Mouse (Mus musculus): ENCODE measurements around the gene Mtrex. TPM values are rescaled to one million over a fixed set of nuclear protein-coding genes. Genes with fewer than 3 reads are reported as not detected.

Mtrex gene
- total RNA-seq, 1 experiment: 77.1 TPM

DNA sequence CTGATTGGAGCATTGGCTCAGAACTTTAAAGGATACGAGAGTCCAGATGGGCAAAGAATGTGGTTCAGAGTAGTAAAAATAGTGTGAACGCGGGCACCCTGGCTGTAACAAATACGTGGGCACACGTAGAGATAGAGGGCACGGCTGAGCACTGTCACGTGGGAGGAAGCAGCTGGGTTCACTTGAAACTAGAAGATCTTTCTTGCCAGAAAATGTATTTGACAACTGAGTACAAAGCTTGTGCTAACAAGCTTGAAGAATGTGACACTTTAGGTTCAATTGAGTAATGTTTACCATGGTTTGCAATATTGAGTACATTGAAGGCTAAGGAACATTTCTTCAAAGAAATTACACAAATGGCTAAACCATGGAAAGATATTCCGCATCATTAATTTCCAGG lies 10.9 kb upstream of the Mtrex start:
- Histone ChIP-seq H3K27ac (ENCODE audit: insufficient read depth, low read depth, low read length, poor library complexity, severe bottlenecking) (no peak overlapping the region), H3K4me1 (ENCODE audit: control insufficient read depth in 2 of 2, insufficient read depth in 2 of 2, low read length in 2 of 2, poor library complexity in 1 of 2) (no peaks in the 10 kb centered on the region), H3K9ac (ENCODE audit: insufficient read depth, low read depth, low read length, poor library complexity, severe bottlenecking) (no peak overlapping the region), H3K36me3 (ENCODE audit: control insufficient read depth, insufficient read depth, low read length, poor library complexity, severe bottlenecking) (peaks cover 18% of the 10 kb centered on the region; the same call in 1 of the 2 replicates), H3K4me3 (ENCODE audit: insufficient read depth in 1 of 2, low read depth in 1 of 2, low read length in 2 of 2, poor library complexity in 1 of 2, severe bottlenecking in 1 of 2) (no peak overlapping the region), H3K9me3 (ENCODE audit: control insufficient read depth, insufficient read depth, low read depth, low read length) (no peaks in the 10 kb centered on the region)
- DNase-seq (ENCODE audit: low read depth, low spot score): no peak
- in situ Hi-C loops (cut with MboI; ENCODE audit: low sequenced_read_pairs in 2 of 2, unreplicated experiment in 2 of 2): no loop called here
- TF ChIP-seq ZNF384 (IDR thresholded peaks at IDR 0.05; ENCODE audit: low read depth, low read length) (no peak), HCFC1 (IDR thresholded peaks at IDR 0.05; ENCODE audit: borderline replicate concordance, insufficient read depth, low read length) (no peak), MAFK (IDR thresholded peaks at IDR 0.05; ENCODE audit: insufficient read depth, low read depth, low read length) (no peak), CHD2 (IDR thresholded peaks at IDR 0.05; ENCODE audit: low read depth, low read length) (no peak), ZC3H11A (IDR thresholded peaks at IDR 0.05; ENCODE audit: borderline replicate concordance, low read depth, low read length) (no peak)

DNA sequence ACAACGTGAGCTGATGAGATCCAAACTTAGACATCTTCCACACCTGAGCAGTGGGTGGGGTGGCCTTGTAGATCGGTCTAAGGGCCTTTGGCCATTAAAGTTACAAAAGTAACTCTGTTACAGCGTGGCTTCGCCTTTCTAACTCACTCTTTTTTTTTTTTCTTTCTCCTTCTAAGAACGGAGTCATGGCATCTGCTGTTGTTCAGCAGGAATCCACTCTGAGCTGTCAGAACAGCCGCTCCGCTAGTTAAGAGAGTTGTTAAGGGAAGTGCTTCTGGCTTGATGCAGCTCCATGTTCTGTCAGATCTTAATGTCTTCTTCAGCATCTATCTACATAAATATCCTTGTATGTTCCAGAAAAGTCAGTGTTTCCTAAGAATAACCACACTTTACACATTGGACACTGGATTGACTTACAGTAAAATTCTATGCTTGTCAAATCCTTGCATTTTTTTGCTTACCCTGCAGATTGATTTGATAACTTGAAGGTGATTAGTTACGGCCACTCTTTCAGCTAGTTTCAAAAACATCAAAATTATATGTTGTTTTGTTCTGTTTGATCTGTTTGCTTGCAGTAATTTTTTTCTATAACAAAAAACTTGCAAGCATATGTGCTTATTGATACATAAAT lies 955 bp upstream of the Mtrex start:
- Histone ChIP-seq H3K27ac (ENCODE audit: insufficient read depth, low read depth, low read length, poor library complexity, severe bottlenecking) (0 out of 2 replicates have a peak overlapping the region, but pooled peaks have one; percentile 41), H3K9me3 (ENCODE audit: control insufficient read depth, insufficient read depth, low read depth, low read length) (no peaks in the 10 kb centered on the region), H3K36me3 (ENCODE audit: control insufficient read depth, insufficient read depth, low read length, poor library complexity, severe bottlenecking) (peaks cover 6% of the 10 kb centered on the region; the same call in 1 of the 2 replicates), H3K4me1 (ENCODE audit: control insufficient read depth in 2 of 2, insufficient read depth in 2 of 2, low read length in 2 of 2, poor library complexity in 1 of 2) (peaks cover 4 to 6% of the 10 kb centered on the region in 2 experiments; a peak in 3 of 4 replicates), H3K9ac (ENCODE audit: insufficient read depth, low read depth, low read length, poor library complexity, severe bottlenecking) (peak overlapping the region; percentile 92), H3K4me3 (ENCODE audit: insufficient read depth in 1 of 2, low read depth in 1 of 2, low read length in 2 of 2, poor library complexity in 1 of 2, severe bottlenecking in 1 of 2) (peak overlapping the region; percentile 91 to 96)
- DNase-seq (ENCODE audit: low read depth, low spot score): no peak
- in situ Hi-C loops (cut with MboI; ENCODE audit: low sequenced_read_pairs in 2 of 2, unreplicated experiment in 2 of 2): no loop called here
- TF ChIP-seq ZNF384 (IDR thresholded peaks at IDR 0.05; ENCODE audit: low read depth, low read length): peak; percentile 53; the same call in 1 of the 2 replicates
- TF ChIP-seq CHD2 (IDR thresholded peaks at IDR 0.05; ENCODE audit: low read depth, low read length): no peak

DNA sequence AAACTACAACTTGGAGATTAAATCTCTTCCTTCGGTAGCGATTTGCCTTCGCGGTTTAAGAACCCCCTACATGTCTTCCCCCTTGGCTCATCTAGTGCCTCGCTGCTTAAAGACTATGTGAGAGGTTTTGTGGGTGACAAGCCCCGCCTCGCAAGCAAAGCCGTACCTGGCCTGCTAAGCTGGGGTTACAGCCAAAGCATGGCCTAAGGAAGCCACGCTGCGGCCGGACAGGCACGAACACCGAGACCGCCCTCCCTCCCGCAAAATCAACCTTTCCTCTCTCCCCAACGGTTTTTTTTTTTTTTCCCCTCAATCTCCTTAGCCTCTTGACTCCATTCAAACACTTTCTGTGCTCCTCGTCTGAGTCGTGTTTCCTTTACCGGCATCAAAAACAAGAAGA lies 402 bp downstream of the Mtrex start:
- peak overlapping the region; percentile 91 to 96 for H3K4me3 ChIP-seq (ENCODE audit: insufficient read depth in 1 of 2, low read depth in 1 of 2, low read length in 2 of 2, poor library complexity in 1 of 2, severe bottlenecking in 1 of 2)
- in situ Hi-C loops (cut with MboI; ENCODE audit: low sequenced_read_pairs in 2 of 2, unreplicated experiment in 2 of 2): no loop called here
- no peak for DNase-seq (ENCODE audit: low read depth, low spot score)
- H3K36me3 ChIP-seq (ENCODE audit: control insufficient read depth, insufficient read depth, low read length, poor library complexity, severe bottlenecking): peaks cover 6% of the 10 kb centered on the region; the same call in 1 of the 2 replicates
- TF ChIP-seq ZC3H11A (IDR thresholded peaks at IDR 0.05; ENCODE audit: borderline replicate concordance, low read depth, low read length) (no peak), MAFK (IDR thresholded peaks at IDR 0.05; ENCODE audit: insufficient read depth, low read depth, low read length) (no peak), HCFC1 (IDR thresholded peaks at IDR 0.05; ENCODE audit: borderline replicate concordance, insufficient read depth, low read length) (no peak), CHD2 (IDR thresholded peaks at IDR 0.05; ENCODE audit: low read depth, low read length) (no peak), ZNF384 (IDR thresholded peaks at IDR 0.05; ENCODE audit: low read depth, low read length) (no peak)
- H3K27ac ChIP-seq (ENCODE audit: insufficient read depth, low read depth, low read length, poor library complexity, severe bottlenecking): no peak overlapping the region; the same call in 1 of the 2 replicates
- peak overlapping the region; percentile 89 for H3K9ac ChIP-seq (ENCODE audit: insufficient read depth, low read depth, low read length, poor library complexity, severe bottlenecking)
- no peaks in the 10 kb centered on the region for H3K9me3 ChIP-seq (ENCODE audit: control insufficient read depth, insufficient read depth, low read depth, low read length)
- peaks cover 4 to 6% of the 10 kb centered on the region in 2 experiments; a peak in 3 of 4 replicates for H3K4me1 ChIP-seq (ENCODE audit: control insufficient read depth in 2 of 2, insufficient read depth in 2 of 2, low read length in 2 of 2, poor library complexity in 1 of 2)

DNA sequence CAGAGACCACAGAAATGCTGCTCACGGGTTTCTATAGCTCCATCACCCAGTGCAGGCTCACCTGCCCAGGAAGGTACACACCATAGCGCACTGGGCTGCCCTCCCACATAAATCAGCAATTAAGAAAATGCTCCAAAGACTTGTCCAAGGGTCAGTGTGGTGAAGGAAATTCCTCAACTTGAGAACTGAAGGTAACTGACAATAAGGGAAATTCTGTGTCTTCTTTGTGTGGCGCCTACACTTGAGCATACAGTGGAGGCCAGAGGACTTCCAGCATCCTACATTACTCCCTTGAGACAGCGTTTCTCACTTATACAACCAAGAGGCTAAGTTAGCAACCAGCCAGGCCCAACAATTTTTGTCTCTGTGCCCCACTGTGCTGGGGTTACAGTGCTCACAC lies 1.2 kb downstream of the Mtrex start:
- DNase-seq (ENCODE audit: low read depth, low spot score): no peak
- Histone ChIP-seq H3K9ac (ENCODE audit: insufficient read depth, low read depth, low read length, poor library complexity, severe bottlenecking) (peak overlapping the region; percentile 68), H3K4me3 (ENCODE audit: insufficient read depth in 1 of 2, low read depth in 1 of 2, low read length in 2 of 2, poor library complexity in 1 of 2, severe bottlenecking in 1 of 2) (peak overlapping the region; percentile 91 to 96), H3K36me3 (ENCODE audit: control insufficient read depth, insufficient read depth, low read length, poor library complexity, severe bottlenecking) (peaks cover 6% of the 10 kb centered on the region; the same call in 1 of the 2 replicates), H3K9me3 (ENCODE audit: control insufficient read depth, insufficient read depth, low read depth, low read length) (no peaks in the 10 kb centered on the region), H3K4me1 (ENCODE audit: control insufficient read depth in 2 of 2, insufficient read depth in 2 of 2, low read length in 2 of 2, poor library complexity in 1 of 2) (peaks cover 4 to 6% of the 10 kb centered on the region in 2 experiments; a peak in 3 of 4 replicates), H3K27ac (ENCODE audit: insufficient read depth, low read depth, low read length, poor library complexity, severe bottlenecking) (no peak overlapping the region)
- in situ Hi-C loops (cut with MboI; ENCODE audit: low sequenced_read_pairs in 2 of 2, unreplicated experiment in 2 of 2): no loop called here
- TF ChIP-seq ZNF384 (IDR thresholded peaks at IDR 0.05; ENCODE audit: low read depth, low read length) (no peak), CHD2 (IDR thresholded peaks at IDR 0.05; ENCODE audit: low read depth, low read length) (no peak), MAFK (IDR thresholded peaks at IDR 0.05; ENCODE audit: insufficient read depth, low read depth, low read length) (no peak), HCFC1 (IDR thresholded peaks at IDR 0.05; ENCODE audit: borderline replicate concordance, insufficient read depth, low read length) (no peak), ZC3H11A (IDR thresholded peaks at IDR 0.05; ENCODE audit: borderline replicate concordance, low read depth, low read length) (no peak)
